Mouse (Mus musculus) gastrocnemius, postnatal 25 days (tissue): ENCODE measurements around the gene Aup1. TPM values are rescaled to one million over a fixed set of nuclear protein-coding genes. Genes with fewer than 3 reads are reported as not detected.

Experiments
- DNase-seq: peaks from one replicate; pipeline ENCODE4 v3.0.0; 2022
- long read RNA-seq, 2 experiments: library from polyadenylated mRNA; stranded (forward); transcript quantifications; one replicate each; pipeline ENCODE4 v2.0.0; 2021
- total RNA-seq, 2 experiments: library from RNA; stranded (reverse); gene quantifications; 1 replicate in 1 of 2; 2 replicates in 1 of 2; pipeline ENCODE4 v1.2.3; 2021

Gene Aup1
- total RNA-seq = 10 to 100 TPM; 71.8 to 82.5 TPM
- long read RNA-seq, experiment 1, transcript Aup1-208 (11 exons, 1,265 nt) = minor isoform, 6 of 97 reads
- long read RNA-seq, experiment 1, transcript Aup1-205 (3 exons, 545 nt) = minor isoform, 5 of 97 reads
- long read RNA-seq, experiment 1, transcript Aup1-201 (12 exons, 1,769 nt) = major isoform, 60 of 97 reads
- long read RNA-seq, experiment 1, partial matches to known transcripts = 13 of 97 reads
- long read RNA-seq, experiment 1, other reads (novel, unspliced or antisense) = 9 of 97 reads
- long read RNA-seq, experiment 2, transcript Aup1-201 (12 exons, 1,769 nt) = major isoform, 58 of 85 reads
- long read RNA-seq, experiment 2, transcript Aup1-205 (3 exons, 545 nt) = minor isoform, 6 of 85 reads
- long read RNA-seq, experiment 2, partial matches to known transcripts = 8 of 85 reads
- long read RNA-seq, experiment 2, other reads (novel, unspliced or antisense) = 10 of 85 reads

GRCm38 (mm10) chr6:83054074-83054851 is at the start of gene Aup1:
TSS of gene Aup1 (plus strand) at chr6:83054521.
- peak; percentile 97 for DNase-seq

GRCm38 (mm10) chr6:83004872-83005271 is 49.4 kb upstream of the Aup1 start:
- DNase-seq = peak; percentile 48

DNA sequence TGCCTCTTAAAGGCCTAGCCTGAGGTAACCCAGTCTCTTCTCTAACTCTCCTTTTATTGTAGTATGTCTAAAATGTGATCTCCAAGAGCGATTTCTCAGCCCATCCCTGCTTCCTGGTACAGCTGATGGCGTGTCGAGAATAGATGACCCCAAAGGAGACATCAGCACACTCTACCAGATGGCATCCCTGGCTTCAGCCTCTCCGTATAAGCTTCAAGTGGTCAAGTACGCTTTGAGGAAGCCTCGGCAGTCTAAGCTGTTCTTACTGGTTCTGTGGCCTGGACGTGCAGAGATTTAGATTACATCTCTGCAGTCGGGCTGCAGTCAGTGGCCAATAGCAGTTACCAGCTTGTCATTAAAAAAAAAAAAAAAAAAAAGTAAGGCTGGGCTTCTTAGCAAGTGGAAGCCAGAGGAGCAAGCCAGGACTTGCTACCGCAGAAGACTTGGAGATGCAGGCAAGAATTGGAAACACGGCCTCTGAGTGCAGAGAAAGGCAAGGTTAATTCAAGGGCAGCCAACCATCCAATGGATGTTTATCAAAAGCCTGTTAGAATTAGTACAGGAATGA is 48.8 kb upstream of the Aup1 start:
- no peak for DNase-seq

DNA sequence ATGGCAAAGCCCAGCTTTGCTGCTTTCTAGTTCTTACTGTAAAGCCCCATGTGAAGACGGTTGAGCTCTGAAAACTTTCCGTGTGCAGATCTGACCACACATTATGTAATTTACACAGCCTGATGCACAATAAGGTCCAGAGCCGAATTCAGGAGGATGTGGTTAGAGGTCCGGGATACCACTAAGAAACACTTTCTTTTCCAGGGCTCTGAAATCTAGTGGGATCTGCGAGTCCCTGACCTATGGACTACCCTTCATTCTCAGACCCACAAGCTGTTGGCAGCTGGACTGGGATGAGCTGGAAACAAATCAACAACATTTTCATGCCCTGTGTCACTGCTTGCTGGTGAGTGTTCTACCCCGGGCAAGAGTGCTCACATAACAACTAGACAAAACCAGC is 48.2 kb upstream of the Aup1 start:
- no peak for DNase-seq

- DNase-seq = no peak
Measured at GRCm38 (mm10) chr6:83008659-83009058, 45.7 kb upstream of the Aup1 start.

DNA sequence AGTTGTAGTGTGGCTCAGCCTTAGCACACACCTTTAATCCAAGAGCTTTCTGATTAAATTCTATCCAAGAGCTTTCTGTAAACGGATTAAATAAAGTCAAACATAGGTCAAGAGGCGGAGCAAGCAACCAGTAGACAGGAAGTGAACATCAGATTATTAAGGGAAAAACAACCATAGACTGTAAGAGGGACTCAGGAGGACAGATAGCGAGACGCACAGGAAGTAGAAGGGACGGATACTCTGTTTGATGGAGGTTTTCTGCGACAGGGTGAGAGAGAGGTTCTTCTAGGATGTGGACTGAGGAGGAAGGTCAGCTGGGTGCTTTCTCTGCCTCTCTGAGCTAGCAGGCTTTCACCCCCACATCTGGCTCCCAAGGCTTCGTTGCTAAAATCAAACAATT is 44.3 kb upstream of the Aup1 start:
- DNase-seq = no peak

DNA sequence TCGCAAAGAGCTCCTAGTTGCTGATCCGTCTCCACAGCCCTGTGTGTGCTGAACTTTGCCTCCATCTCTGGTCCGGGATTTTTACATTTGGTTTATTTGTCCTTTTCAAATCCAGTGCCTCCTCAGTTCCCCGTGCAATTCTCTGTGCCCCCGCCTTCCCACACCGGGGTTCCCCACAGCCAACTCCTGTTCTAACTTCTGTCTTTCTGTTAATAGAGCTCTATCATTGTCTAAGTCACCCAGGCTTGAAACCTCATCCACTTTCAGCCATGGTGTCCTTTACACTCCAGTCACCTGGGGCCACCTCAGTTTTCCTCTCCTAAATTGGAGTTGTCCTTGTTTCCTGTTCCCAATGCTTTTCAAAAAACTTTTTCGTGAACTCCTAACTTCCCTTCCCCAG is 43.1 kb upstream of the Aup1 start:
- DNase-seq = no peak

GRCm38 (mm10) chr6:83011756-83012155 is 42.6 kb upstream of the Aup1 start:
- DNase-seq = no peak

DNA sequence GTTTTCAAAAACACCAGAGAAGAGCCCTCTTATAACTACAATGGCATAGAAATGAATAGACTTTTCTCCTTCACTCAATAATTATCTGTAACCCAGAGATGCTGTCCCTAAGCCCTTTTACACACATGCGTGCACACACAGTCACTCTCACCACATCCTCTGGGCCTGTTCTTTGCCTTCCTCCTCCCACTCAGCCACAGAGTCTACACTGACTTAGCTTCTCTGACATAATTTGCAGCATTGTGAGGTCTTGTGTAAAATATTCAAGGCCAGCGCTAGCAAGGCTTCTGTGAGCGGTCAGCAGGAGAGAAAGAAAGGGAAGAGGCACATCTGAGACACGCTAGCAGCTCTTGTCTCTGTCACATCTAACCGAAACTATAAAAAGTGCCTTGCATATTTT is 40.9 kb upstream of the Aup1 start:
- no peak for DNase-seq

GRCm38 (mm10) chr6:83014482-83015466 is 39.5 kb upstream of the Aup1 start:
- DNase-seq = no peak

DNA sequence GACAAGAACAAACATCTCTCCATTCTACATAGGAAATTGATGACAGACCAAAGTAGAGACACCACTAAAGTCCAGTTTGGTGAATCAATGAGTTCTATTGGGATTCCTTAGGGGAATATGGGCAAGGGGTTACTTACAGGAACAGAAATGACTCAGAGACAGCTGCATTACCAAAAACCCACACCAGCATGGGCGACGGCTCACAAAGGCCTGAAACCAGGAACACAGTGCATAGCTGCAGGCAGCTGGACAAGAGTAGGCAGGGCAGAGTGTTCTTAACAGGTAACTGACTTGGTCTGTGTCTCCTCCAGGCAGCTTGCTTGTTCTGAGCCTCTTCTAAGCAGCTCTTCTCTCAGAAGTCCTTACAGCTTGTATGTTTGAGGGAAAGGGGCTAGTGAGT is 38.6 kb upstream of the Aup1 start:
- no peak for DNase-seq

DNA sequence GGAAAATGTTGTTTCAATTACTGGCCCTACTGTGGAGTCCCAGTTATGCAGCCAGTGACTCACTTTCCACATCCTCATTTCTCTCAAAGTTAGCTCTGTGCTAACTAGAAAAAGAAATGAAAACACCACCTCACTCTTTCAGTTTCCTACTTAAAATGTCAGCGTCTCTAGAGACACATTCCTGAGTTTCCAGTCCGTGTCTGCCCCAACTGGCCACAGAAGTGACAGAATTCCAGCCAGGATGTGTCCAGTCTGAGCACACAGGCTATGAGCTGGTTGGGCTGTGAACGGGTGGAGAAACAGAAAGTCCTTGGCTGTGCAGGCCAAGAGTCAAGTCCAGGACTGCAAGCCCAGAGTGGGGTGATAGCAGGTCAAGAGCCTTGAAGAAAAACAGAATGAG is 37.1 kb upstream of the Aup1 start:
- peak; percentile 87 for DNase-seq

DNA sequence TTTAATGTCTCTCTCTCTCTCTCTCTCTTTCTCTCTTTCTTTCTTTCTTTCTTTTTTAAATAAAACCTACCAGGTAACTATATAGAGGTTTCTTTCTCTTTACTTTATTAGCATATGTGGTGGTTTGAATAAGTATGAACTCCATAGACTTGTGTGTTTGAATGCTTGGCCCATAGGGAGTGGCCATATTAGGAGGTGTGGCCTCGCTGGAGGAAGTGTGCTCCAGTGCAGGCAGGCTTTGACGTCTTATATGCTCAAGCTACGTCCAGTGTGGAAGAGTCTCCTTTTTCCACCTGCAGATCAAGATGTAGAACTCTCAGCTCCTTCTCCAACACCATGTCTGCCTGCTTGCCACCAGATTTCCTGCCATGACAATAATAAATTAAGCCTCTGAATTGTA is 35.3 kb upstream of the Aup1 start:
- DNase-seq = no peak

DNA sequence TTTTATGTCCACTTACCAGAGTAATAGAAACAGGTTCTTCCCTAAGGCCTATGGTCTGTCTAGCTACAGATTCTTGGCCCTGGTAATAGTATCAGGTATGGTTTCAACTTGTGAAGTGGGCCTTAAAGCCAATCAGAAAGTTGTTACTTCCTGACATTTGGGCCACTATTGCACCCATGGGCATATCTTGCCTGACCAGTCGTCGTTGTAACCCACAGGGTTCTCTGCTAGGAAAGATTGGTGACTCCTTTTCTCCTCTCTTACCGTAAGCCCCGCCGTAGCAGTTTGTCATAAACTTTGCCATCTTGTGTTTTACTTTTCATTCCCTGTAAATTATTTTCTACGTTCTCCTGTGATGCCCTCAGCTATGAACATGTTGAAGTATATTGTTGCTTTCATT is 34.2 kb upstream of the Aup1 start:
- DNase-seq = no peak

- DNase-seq = no peak
Measured at GRCm38 (mm10) chr6:83020836-83021593, 33.3 kb upstream of the Aup1 start.

DNA sequence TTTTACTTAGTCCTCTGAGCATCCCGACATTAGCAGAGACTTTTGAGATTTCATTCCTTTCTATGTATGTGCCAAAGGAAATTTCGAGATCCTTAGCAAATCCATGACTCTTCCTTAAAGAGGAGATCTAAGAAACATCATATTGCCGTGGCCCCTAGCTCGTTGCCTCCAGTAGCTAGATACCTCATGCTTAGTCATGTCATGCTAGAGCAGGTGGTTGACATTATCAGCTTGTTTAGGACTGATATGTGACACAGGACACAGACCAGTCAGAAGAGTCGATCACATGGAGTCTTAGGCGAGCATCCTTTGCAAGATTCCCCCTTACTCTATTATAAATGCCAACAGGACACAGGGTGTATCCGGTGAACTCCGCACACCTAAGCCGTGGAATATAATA is 31.3 kb upstream of the Aup1 start:
- no peak for DNase-seq

- DNase-seq = no peak
Measured at GRCm38 (mm10) chr6:83023786-83024185, 30.5 kb upstream of the Aup1 start.

GRCm38 (mm10) chr6:83024421-83024820 is 29.9 kb upstream of the Aup1 start:
- DNase-seq = no peak

DNA sequence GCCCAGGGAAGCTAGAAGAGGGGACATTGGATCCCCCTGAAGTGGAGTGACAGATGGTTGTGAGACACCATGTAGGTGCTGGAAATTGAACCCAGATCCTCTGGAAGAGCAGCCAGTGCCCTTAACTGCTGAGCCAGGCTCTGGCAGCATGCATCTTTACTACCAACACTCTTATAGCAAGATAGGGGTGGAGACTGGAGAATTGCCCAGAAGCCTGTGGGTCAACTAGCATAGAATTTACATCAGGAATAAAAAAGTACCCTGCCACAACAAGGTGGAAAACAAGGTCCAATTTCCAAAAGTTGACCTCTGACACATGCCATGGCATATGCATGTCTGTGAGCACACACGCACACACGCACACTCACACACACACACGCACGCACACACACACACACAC is 29.1 kb upstream of the Aup1 start:
- DNase-seq = no peak

DNA sequence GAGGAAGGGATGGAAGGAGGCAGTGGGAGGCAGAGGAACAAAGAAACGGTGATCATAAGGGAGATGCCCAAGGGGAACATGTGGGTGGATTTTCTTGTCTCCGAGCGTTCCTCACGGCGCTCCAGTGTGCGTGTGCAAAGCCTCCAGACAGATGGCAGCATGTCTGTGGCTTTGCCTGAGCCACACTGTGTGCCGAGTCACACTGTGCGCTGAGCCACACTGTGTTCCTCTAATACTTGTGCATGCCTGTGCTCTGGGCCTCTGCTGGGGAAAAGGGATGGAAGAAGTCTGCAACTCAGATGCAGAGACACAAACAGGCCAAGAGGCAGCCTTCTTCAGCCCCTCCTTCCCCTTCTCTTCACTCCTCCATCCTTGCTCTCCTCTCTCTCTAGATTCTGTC is 27.0 kb upstream of the Aup1 start:
- DNase-seq = no peak

GRCm38 (mm10) chr6:83027706-83028105 is 26.6 kb upstream of the Aup1 start:
- DNase-seq = peak; percentile 70
